Mouse (Mus musculus) hindbrain, embryonic 15.5 days (tissue): Measurements from ENCODE around the gene Pomgnt2. TPM values are rescaled to one million over a fixed set of nuclear protein-coding genes. Genes with fewer than 3 reads are reported as not detected.
A peak's percentile ranks its signal among the peaks of the same experiment; 100 is the strongest.

Experiments used
- ATAC-seq: fragments of 200-750 bp; cut with Nextera tagmentation; 2 replicates; pipeline ENCODE4 v1.8.0; 2017; ENCODE audit warnings: low read depth, moderate number of reproducible peaks, moderate TSS enrichment; ENCODE audit not compliant: low FRiP score
- H3K27ac ChIP-seq: fragments of 300-500 bp; sonication (generic); replicated peaks from 2 replicates; pipeline ENCODE4 v1.5.1; 2015; ENCODE audit warnings: mild to moderate bottlenecking, inconsistent platforms
- H3K27me3 ChIP-seq: fragments of 300-500 bp; sonication (generic); 2 replicates; pipeline ENCODE4 v1.6.1; 2015; ENCODE audit warnings: control low read depth, inconsistent platforms
- H3K36me3 ChIP-seq: fragments of 300-500 bp; sonication (generic); 2 replicates; pipeline ENCODE4 v1.6.1; 2015; ENCODE audit warnings: control low read depth, inconsistent platforms
- H3K4me1 ChIP-seq: fragments of 300-500 bp; sonication (generic); replicated peaks from 2 replicates; pipeline ENCODE4 v1.6.1; 2015; ENCODE audit warnings: control low read depth, inconsistent platforms
- H3K4me2 ChIP-seq: fragments of 300-500 bp; sonication (generic); 2 replicates; pipeline ENCODE4 v1.6.1; 2015; ENCODE audit warnings: moderate library complexity, mild to moderate bottlenecking, inconsistent platforms
- H3K4me3 ChIP-seq: fragments of 300-500 bp; sonication (generic); 2 replicates; pipeline ENCODE4 v1.5.1; 2015; ENCODE audit warnings: mild to moderate bottlenecking, inconsistent platforms
- H3K9ac ChIP-seq: fragments of 300-500 bp; sonication (generic); 2 replicates; pipeline ENCODE4 v1.6.1; 2015; ENCODE audit warnings: inconsistent platforms
- H3K9me3 ChIP-seq: fragments of 300-500 bp; sonication (generic); 2 replicates; pipeline ENCODE4 v1.6.1; 2016; ENCODE audit warnings: control low read depth, inconsistent platforms
- WGBS: fragments of 180-500 bp; shearing (Covaris S2); methylation state at CpG from one replicate; pipeline ENCODE4 v1.1.7; 2015; 5-methylcytosine and 5-hydroxymethylcytosine counted together
- polyA plus RNA-seq: library from polyadenylated mRNA; unstranded; fragments of >200 nt; fragmentation: Nextera tagmentation; extraction: Ambion mirVana; gene quantifications from 2 replicates; pipeline ENCODE4 v1.2.1, GENCODE M21; 2015

Gene Pomgnt2
- polyA plus RNA-seq, 1 experiment from 2014 or later = 36.1 TPM

DNA sequence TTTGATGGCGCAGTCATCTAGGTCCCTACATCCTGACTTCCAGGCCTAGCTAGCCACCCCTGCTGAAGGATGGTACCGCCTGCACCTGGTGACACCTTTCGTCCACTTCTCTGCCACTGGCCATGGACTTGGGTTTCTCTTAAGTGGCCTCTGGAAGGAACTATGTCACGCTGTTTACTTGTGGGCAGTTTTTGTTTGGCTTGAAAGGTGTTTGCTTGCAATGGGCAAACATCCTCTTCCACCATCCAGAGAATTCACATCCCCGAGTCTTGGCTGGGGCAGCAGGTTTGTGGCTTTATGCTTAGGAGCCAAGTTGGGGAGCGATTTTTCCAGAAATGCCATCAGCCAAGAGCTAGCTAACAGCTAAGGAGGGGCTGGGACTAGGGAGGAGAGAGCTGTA is 44.3 kb downstream of the Pomgnt2 start:
- Histone ChIP-seq H3K9ac (no peak overlapping the region), H3K27me3 (no peaks in the 10 kb centered on the region), H3K4me2 (no peak overlapping the region), H3K4me3 (no peak overlapping the region), H3K9me3 (no peaks in the 10 kb centered on the region), H3K36me3 (no peaks in the 10 kb centered on the region), H3K27ac (no peak overlapping the region), H3K4me1 (peaks cover 10% of the 10 kb centered on the region)
- ATAC-seq = no peak
- 88% methylated on average over 6 of the region's 6 CpGs for WGBS

DNA sequence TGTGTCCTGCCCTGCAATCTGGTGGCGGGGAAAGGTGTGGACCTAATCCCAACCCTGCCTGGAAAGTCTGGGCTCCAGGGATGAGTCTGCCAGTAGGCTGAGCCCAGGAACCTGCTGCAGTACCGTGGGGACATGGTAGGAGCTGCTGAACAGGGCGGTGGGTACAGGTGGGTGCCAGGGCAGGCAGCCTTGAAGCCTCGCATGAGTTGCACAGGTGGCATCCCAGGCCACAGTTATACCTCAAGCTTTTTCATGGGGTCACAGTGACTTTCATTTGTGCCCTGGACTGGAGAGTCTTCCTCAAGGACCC is 45.8 kb downstream of the Pomgnt2 start:
- 0 out of 2 replicates have a peak, but pooled peaks have one; percentile 62 for ATAC-seq
- peak overlapping the region; percentile 52 for H3K4me2 ChIP-seq
- peak overlapping the region; percentile 3; the same call in 1 of the 2 replicates for H3K9ac ChIP-seq
- no peaks in the 10 kb centered on the region for H3K9me3 ChIP-seq
- 30% methylated on average over 4 of the region's 4 CpGs for WGBS
- H3K36me3 ChIP-seq = no peaks in the 10 kb centered on the region
- H3K27ac ChIP-seq = peak overlapping the region; percentile 77; the same call in 1 of the 2 replicates
- no peaks in the 10 kb centered on the region for H3K27me3 ChIP-seq
- H3K4me1 ChIP-seq = peaks cover 10% of the 10 kb centered on the region
- H3K4me3 ChIP-seq = peak overlapping the region; percentile 19

DNA sequence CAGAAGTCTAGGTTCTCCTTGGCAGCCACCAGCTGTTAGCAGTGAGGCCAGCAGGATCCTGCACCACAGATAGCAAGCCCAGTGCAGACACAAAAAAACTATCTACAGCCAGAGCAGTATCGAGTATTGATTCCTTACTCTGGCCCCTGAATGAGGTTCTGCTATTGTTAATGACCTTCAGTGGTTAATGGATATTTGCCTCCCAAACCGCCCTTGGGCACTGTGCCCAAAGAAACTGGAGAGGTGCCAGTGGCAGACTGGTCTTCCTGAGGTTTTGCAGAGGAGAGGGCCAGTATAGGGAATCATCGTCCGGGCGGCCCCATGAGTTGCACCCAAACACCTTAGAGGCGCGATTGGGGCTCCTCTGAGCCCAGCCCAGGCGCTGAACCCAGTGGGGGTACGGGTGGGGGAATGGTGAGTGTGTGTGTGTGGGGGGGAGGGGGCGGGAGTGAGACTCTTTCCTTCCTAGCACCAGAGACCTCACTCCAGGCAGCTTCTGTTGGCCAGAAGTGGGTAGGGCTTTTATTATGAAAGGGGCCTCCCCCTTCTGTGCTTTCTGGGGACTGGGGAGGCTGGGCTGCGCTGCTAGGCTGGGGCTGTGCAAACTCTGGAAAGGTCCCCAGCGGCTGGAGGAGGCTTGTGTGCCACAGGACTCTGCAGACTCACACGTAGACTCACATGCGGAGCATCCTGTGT is 46.3 kb downstream of the Pomgnt2 start, which contains the start of gene Fam198a:
Fam198a (plus strand) TSS at position 571 of the 696 bp plus-strand sequence.
- WGBS = 7% methylated on average over 14 of the region's 14 CpGs
- peak within 1 kb of the TSS; percentile 77 for H3K27ac ChIP-seq
- peak within 1 kb of the TSS; percentile 16; the same call in 1 of the 2 replicates for H3K9ac ChIP-seq
- peaks cover 10% of the 10 kb centered on the region for H3K4me1 ChIP-seq
- H3K9me3 ChIP-seq = no peaks in the 10 kb centered on the region
- ATAC-seq = peak; percentile 88
- H3K36me3 ChIP-seq = no peaks in the 10 kb centered on the region
- peak within 1 kb of the TSS; percentile 19 for H3K4me3 ChIP-seq
- H3K4me2 ChIP-seq = peak within 1 kb of the TSS; percentile 52
- H3K27me3 ChIP-seq = no peaks in the 10 kb centered on the region

DNA sequence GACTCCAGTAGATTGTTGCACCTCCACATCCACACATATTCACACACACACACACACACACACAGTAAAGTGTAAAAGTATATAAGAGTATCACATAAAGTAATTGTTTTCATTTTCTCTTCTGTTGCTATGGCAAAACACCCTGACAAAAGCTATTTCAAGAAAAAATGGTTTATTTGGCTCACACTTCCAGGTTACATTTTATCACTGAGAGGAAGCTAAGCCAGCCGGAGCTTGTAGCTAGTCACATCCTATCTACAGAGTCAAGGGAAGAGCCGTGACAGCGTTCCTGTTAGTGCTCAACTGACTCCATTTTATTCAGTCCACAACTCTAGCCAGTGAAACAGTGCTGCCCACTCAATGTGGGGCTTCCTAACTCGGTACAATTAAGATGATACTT is 48.5 kb downstream of the Pomgnt2 start:
- Histone ChIP-seq H3K4me2 (no peak overlapping the region), H3K27ac (no peak overlapping the region), H3K27me3 (no peaks in the 10 kb centered on the region), H3K4me3 (no peak overlapping the region), H3K36me3 (no peaks in the 10 kb centered on the region), H3K9ac (no peak overlapping the region), H3K4me1 (peaks cover 10% of the 10 kb centered on the region), H3K9me3 (no peaks in the 10 kb centered on the region)
- WGBS = 81% methylated on average over 4 of the region's 4 CpGs
- no peak for ATAC-seq

DNA sequence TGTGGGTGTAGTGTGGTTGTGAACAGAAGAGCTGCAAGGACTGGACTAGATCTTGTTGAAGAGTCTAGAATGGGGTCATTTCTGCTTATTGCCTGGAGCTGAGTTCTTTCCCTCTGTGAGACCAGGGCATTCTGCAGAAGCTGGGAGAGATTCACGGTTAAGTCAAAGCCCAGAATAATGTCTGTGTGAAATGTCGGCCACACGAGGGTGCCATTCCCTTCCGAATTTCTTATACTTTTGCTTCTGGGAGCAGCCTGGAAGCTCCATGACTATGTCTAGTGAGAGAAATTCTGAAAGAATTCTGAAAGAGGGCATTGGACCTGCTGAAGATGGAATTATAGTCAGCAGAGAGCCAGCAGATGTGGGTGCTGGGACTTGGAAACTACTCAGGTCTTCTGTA is 49.1 kb downstream of the Pomgnt2 start:
- Histone ChIP-seq H3K27ac (no peak overlapping the region), H3K4me2 (no peak overlapping the region), H3K4me1 (peaks cover 10% of the 10 kb centered on the region), H3K36me3 (no peaks in the 10 kb centered on the region), H3K4me3 (no peak overlapping the region), H3K9ac (no peak overlapping the region), H3K27me3 (no peaks in the 10 kb centered on the region), H3K9me3 (no peaks in the 10 kb centered on the region)
- WGBS = 14% methylated on average over 4 of the region's 4 CpGs
- no peak; the same call in 1 of the 2 replicates for ATAC-seq

DNA sequence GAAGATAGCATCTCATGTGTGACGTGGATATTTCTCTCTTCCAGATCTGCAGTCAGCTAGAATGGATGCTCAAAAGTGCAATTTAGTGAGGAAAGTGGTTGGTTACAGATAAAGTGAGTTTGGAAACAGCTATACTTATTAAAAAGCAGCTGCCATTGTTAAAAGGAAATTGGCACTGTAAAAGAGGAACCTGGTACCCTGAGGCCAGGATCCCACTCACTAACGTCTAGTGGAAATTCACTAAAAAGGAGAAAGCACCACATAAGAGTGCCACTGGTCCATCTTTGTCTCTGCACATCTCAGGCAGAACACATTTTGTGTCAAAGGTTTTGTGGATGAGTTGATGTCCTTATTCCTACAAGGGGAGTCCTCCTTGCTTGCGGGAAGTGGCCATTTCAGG is 53.3 kb downstream of the Pomgnt2 start:
- H3K36me3 ChIP-seq = no peaks in the 10 kb centered on the region
- 93% methylated on average over 3 of the region's 3 CpGs for WGBS
- ATAC-seq = no peak

DNA sequence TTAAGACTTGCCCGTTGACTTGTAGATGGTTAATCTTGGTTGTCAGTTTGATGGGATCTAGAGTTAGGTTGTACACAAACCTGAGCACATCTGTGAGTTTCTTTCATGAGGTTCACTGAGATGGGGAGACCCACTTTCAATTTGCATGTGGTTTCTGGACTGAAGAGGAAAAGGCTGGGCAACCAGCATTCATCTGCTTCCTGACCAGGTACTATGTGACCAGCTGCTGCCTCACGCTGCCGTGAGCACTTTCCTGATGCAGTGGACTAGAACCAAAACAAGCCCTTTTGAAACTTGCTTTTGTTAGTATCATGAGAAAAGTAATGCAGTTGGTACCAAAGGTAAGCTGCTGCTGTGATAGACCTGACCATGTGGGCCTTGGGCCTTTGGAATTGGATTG is 53.9 kb downstream of the Pomgnt2 start:
- 93% methylated on average over 3 of the region's 3 CpGs for WGBS
- H3K9ac ChIP-seq = no peak overlapping the region
- H3K4me2 ChIP-seq = no peak overlapping the region

More for the DNA sequence above, 53.3 kb downstream of the Pomgnt2 start:
- H3K4me3 ChIP-seq = no peak overlapping the region
- no peaks in the 10 kb centered on the region for H3K27me3 ChIP-seq
- no peak overlapping the region for H3K27ac ChIP-seq
- no peaks in the 10 kb centered on the region for H3K4me1 ChIP-seq
- no peak overlapping the region for H3K4me2 ChIP-seq
- H3K9ac ChIP-seq = no peak overlapping the region
- H3K9me3 ChIP-seq = no peaks in the 10 kb centered on the region

DNA sequence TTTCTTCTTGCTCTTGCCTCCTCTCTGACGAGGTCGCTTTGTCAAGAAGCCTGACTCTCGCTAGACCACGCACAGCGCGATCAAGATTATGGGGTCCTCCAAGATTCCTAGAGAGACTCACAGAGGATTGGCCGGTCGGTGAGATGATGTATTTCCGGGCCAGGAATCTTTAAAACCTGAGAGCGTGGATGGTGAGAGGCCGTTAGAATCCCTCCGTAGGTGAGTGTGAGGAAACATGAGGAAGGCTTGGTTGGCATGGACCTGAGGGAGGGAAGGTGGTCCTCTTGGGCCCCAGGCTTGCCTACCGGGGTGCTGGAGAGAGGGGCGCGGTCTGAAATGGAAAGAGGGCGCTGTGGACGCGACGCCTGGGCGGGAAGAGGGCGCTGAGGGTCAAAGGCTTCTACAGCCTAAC is 59.0 kb downstream of the Pomgnt2 start:
- WGBS = 46% methylated on average over 21 of the region's 21 CpGs
- peak overlapping the region; percentile 74 for H3K27ac ChIP-seq
- peak overlapping the region; percentile 35; the same call in 1 of the 2 replicates for H3K9ac ChIP-seq
- H3K4me1 ChIP-seq = no peaks in the 10 kb centered on the region
- no peaks in the 10 kb centered on the region for H3K9me3 ChIP-seq
- peak; percentile 69 for ATAC-seq
- peak overlapping the region; percentile 50 for H3K4me2 ChIP-seq
- H3K27me3 ChIP-seq = no peaks in the 10 kb centered on the region
- H3K36me3 ChIP-seq = no peaks in the 10 kb centered on the region
- H3K4me3 ChIP-seq = peak overlapping the region; percentile 43

More for the DNA sequence above, 53.9 kb downstream of the Pomgnt2 start:
- ATAC-seq = no peak
- H3K9me3 ChIP-seq = no peaks in the 10 kb centered on the region
- H3K4me1 ChIP-seq = no peaks in the 10 kb centered on the region
- no peak overlapping the region for H3K27ac ChIP-seq
- no peaks in the 10 kb centered on the region for H3K36me3 ChIP-seq
- no peak overlapping the region for H3K4me3 ChIP-seq
- H3K27me3 ChIP-seq = no peaks in the 10 kb centered on the region

DNA sequence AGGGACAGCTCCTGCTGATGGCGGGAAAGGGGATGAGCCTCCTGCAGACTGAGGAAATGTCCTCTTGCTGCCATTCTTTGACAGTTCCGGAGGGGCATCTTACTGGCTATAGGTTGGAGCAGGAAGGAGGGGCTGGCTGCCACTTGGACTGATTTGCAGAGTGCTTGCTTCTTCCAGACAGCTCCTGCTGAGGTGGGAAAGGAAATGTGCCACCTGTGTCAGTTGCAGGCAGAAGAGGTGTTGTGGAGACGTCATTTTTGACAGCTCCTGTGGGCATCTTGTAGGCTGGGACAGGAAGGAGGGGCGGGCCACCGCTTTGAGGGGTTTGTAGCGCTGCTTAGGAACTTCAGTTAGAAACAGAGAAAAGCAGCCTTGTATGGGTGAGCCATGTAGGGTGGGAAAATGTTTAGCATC is 59.5 kb downstream of the Pomgnt2 start:
- Histone ChIP-seq H3K4me3 (peak overlapping the region; percentile 43), H3K27ac (peak overlapping the region; percentile 74), H3K27me3 (no peaks in the 10 kb centered on the region), H3K4me1 (no peaks in the 10 kb centered on the region), H3K9ac (peak overlapping the region; percentile 35; the same call in 1 of the 2 replicates), H3K9me3 (no peaks in the 10 kb centered on the region), H3K36me3 (no peaks in the 10 kb centered on the region), H3K4me2 (peak overlapping the region; percentile 50)
- 71% methylated on average over 6 of the region's 6 CpGs for WGBS
- peak; percentile 56; the same call in 1 of the 2 replicates for ATAC-seq

DNA sequence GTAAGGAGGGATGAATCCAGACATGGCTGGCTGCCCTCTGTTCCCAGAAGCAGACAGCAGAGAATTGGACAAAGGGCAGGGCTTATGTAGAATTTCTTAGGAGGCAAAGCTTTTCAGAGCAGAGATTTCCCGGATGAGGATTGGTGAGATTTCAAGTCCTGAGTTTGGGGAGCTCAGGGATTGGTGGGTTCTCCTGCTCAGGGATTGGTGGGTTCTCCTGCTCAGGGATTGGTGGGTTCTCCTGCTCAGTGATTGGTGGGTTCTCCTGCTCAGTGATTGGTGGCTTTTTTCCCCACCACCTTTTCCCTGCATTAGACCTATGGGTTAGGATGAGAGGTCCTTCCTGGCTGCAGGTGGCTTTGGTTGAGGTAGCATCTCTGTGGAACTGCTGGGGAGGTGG is 60.0 kb downstream of the Pomgnt2 start:
- H3K9ac ChIP-seq = no peak overlapping the region
- no peaks in the 10 kb centered on the region for H3K9me3 ChIP-seq
- no peaks in the 10 kb centered on the region for H3K27me3 ChIP-seq
- peak overlapping the region; percentile 50 for H3K4me2 ChIP-seq
- peak overlapping the region; percentile 43 for H3K4me3 ChIP-seq
- no peaks in the 10 kb centered on the region for H3K4me1 ChIP-seq
- peak overlapping the region; percentile 74 for H3K27ac ChIP-seq
- peak; percentile 84 for ATAC-seq
- no peaks in the 10 kb centered on the region for H3K36me3 ChIP-seq
- WGBS = 48% methylated on average over 1 of the region's 1 CpGs

DNA sequence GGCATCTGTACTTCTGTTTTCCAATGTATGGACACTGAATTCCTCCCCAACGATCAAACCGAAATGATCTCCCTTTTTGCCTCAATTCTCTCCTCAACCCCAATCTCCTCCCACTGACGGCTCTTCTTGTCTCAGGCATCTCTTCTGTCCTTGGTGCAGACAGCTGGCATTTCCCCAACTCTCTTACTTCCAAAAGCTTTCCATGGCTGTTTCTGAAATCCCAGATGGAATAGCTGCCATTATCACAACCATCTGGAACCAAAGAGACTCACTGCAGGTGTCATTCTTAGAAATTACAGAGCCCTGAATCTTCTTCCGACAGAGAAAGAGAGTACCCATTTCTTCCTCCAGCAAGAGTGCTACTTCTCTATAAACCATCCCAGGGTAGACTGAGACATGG is 62.1 kb downstream of the Pomgnt2 start:
- H3K4me3 ChIP-seq = no peak overlapping the region
- ATAC-seq = no peak
- H3K27me3 ChIP-seq = no peaks in the 10 kb centered on the region
- 85% methylated on average over 4 of the region's 4 CpGs for WGBS
- no peak overlapping the region for H3K27ac ChIP-seq
- H3K4me1 ChIP-seq = no peaks in the 10 kb centered on the region
- no peaks in the 10 kb centered on the region for H3K9me3 ChIP-seq
- H3K36me3 ChIP-seq = no peaks in the 10 kb centered on the region
- H3K4me2 ChIP-seq = no peak overlapping the region
- no peak overlapping the region for H3K9ac ChIP-seq
